Mouse (Mus musculus) right cerebral cortex, postnatal 10 days (tissue): ENCODE data around the gene Pdpk1.
A peak's percentile ranks its signal among the peaks of the same experiment; 100 is the strongest.
"Not testable (repeated sequence)": the region's sequence is repeated elsewhere in the genome, so short reads cannot be mapped to it uniquely, and the experiment has no call there.

Experiments
- DNase-seq, 2 experiments: peaks; one replicate each; pipeline ENCODE4 v3.0.0; 2021; ENCODE audit warnings: low spot score in 2 of 2

The Pdpk1 gene

GRCm38 (mm10) chr17:24162584-24163175, 12.0 kb upstream of the Pdpk1 start:
- DNase-seq = peak in 1 of 2 experiments; percentile 63

- no peak for DNase-seq
Measured at GRCm38 (mm10) chr17:24161466-24161865, 10.7 kb upstream of the Pdpk1 start.

- DNase-seq = no peak
Measured at GRCm38 (mm10) chr17:24157526-24157925, 6.8 kb upstream of the Pdpk1 start.

GRCm38 (mm10) chr17:24157121-24157520, 6.4 kb upstream of the Pdpk1 start:
- DNase-seq = no peak

GRCm38 (mm10) chr17:24156394-24156793, 5.7 kb upstream of the Pdpk1 start:
- no peak for DNase-seq

- DNase-seq = no peak
Measured at GRCm38 (mm10) chr17:24155742-24156141, 5.0 kb upstream of the Pdpk1 start.

GRCm38 (mm10) chr17:24154463-24154862, 3.7 kb upstream of the Pdpk1 start:
- no peak for DNase-seq

- DNase-seq = peak; percentile 86
Measured at GRCm38 (mm10) chr17:24151890-24152563, 1.3 kb upstream of the Pdpk1 start.

GRCm38 (mm10) chr17:24151382-24151781, 658 bp upstream of the Pdpk1 start:
- DNase-seq = no peak

GRCm38 (mm10) chr17:24149421-24149820, 1.3 kb downstream of the Pdpk1 start:
- DNase-seq = no peak

GRCm38 (mm10) chr17:24142897-24143296, 7.8 kb downstream of the Pdpk1 start:
- DNase-seq = peak in 1 of 2 experiments; percentile 33

- peak; percentile 98 for DNase-seq
Measured at GRCm38 (mm10) chr17:24141425-24141920, 9.3 kb downstream of the Pdpk1 start.

- DNase-seq = peak; percentile 49 to 50
Measured at GRCm38 (mm10) chr17:24140845-24141424, 9.8 kb downstream of the Pdpk1 start.

GRCm38 (mm10) chr17:24139968-24140367, 10.8 kb downstream of the Pdpk1 start:
- DNase-seq = no peak

GRCm38 (mm10) chr17:24139256-24139655, 11.5 kb downstream of the Pdpk1 start:
- peak in 1 of 2 experiments; percentile 24 for DNase-seq

GRCm38 (mm10) chr17:24137226-24137880, 13.4 kb downstream of the Pdpk1 start:
- DNase-seq = peak in 1 of 2 experiments; percentile 20

GRCm38 (mm10) chr17:24134062-24134461, 16.7 kb downstream of the Pdpk1 start:
- DNase-seq = no peak

GRCm38 (mm10) chr17:24132919-24133318, 17.8 kb downstream of the Pdpk1 start:
- DNase-seq = not testable (repeated sequence)

GRCm38 (mm10) chr17:24131570-24131969, 19.2 kb downstream of the Pdpk1 start:
- no peak for DNase-seq

- not testable (repeated sequence) for DNase-seq
Measured at GRCm38 (mm10) chr17:24129246-24129645, 21.5 kb downstream of the Pdpk1 start.

GRCm38 (mm10) chr17:24127592-24127991, 23.1 kb downstream of the Pdpk1 start:
- no peak for DNase-seq

GRCm38 (mm10) chr17:24126801-24127200, 23.9 kb downstream of the Pdpk1 start:
- DNase-seq = no peak
